Mouse (Mus musculus) gastrocnemius, postnatal 36 days (tissue): ENCODE results near the gene Arel1. TPM values are rescaled to one million over a fixed set of nuclear protein-coding genes. Genes with fewer than 3 reads are reported as not detected.

ENCODE experiments used
- total RNA-seq, 2 experiments: library from RNA; stranded (reverse); gene quantifications; 2 replicates each; pipeline ENCODE4 v1.2.3; 2021

Gene Arel1
- total RNA-seq, 2 experiments from 2014 or later = 19.7 to 26.1 TPM

Other genes starting within 250 kb of the Arel1 start
- 10 to 100 TPM; 12.7 to 14.1 TPM for gene Npc2, start 197.7 kb downstream of the Arel1 start, total RNA-seq
- 10 to 100 TPM; 39.0 to 42.6 TPM for gene Isca2, start 197.6 kb downstream of the Arel1 start, total RNA-seq
- 1 to 10 TPM in 1 of 2 experiments, under 1 TPM in 1; 0.48 to 1.5 TPM for gene Ltbp2, start 94.4 kb downstream of the Arel1 start, total RNA-seq
- 10 to 100 TPM; 25.0 to 28.1 TPM for gene Fcf1, start within 50 bp of the Arel1 start, total RNA-seq
- 10 to 100 TPM; 14.7 to 15.6 TPM for gene Ylpm1, start 25.4 kb upstream of the Arel1 start, total RNA-seq
- 1 to 10 TPM; 1.1 to 2.2 TPM for gene Prox2, start 139.9 kb upstream of the Arel1 start, total RNA-seq
- gene Dlst, start 139.9 kb upstream of the Arel1 start, total RNA-seq = 100 to 1,000 TPM; 286 to 336 TPM
- gene Rps6kl1, start 180.4 kb upstream of the Arel1 start, total RNA-seq = 1 to 10 TPM in 1 of 2 experiments, under 1 TPM in 1; 0.64 to 1.1 TPM
- 1 to 10 TPM; 1.2 to 1.9 TPM for gene Pgf, start 206.9 kb upstream of the Arel1 start, total RNA-seq
- gene Eif2b2, start 248.6 kb upstream of the Arel1 start, total RNA-seq = 10 to 100 TPM; 51.0 to 54.7 TPM